Comparison of ENCODE assay signal across 38 mouse cellular contexts in the genomic region with DNA sequence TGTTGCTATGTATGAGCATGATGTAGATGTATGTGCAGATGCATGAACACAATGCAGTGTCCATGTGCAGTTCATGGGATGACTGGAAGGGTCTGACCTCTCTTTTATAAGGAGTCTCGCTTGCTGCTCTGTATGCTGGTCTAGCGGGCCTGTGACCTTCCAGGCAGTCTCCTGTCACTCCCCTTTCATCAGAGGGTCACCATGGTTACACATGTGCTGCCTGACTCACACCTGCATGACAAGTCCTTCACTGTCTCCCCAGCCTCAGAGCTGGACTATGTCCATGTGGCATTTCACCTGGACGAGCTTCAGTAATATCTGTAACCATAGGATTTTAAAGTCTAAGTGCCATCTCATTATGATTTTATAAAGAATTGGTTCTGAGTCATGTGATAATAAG. TPM values are rescaled to one million over a fixed set of nuclear protein-coding genes. Genes with fewer than 3 reads are reported as not detected.
DNase-seq lines count a peak whose midpoint lies in the region; ATAC-seq lines count a peak whose summit lies in the region.
"Had no signal": no experiment of that assay in that cellular context is flagged by ENCODE, and none has a peak within 500 bp of the region (broad histone marks: within the 10 kb centered on the region; RNA-seq: fewer than 3 reads in every experiment).

No protein-coding gene starts in this region.

- no peaks in the 10 kb centered on the region for H3K9me3 ChIP-seq in liver, embryonic 16.5 days (replicated peaks; ENCODE audit: control insufficient read depth, low read length)
- H3K9me3 ChIP-seq in liver, embryonic 11.5 days (ENCODE audit: control insufficient read depth, low read length) = no peaks in the 10 kb centered on the region
- no peaks in the 10 kb centered on the region for H3K9me3 ChIP-seq in intestine, embryonic 16.5 days (ENCODE audit: control insufficient read depth, low read length)
- no peaks in the 10 kb centered on the region for H3K9me3 ChIP-seq in midbrain, embryonic 11.5 days (ENCODE audit: control insufficient read depth, low read length)
- H3K9me3 ChIP-seq: forebrain, embryonic 13.5 days; kidney, embryonic 15.5 days; lung, embryonic 15.5 days; midbrain, embryonic 12.5 days; neural tube, embryonic 12.5 days had no signal

- no peak overlapping the region for H3K4me3 ChIP-seq in liver, embryonic 16.5 days (ENCODE audit: low read depth, low read length)
- H3K4me3 ChIP-seq in liver, embryonic 11.5 days (ENCODE audit: low read depth, low read length) = no peak overlapping the region
- H3K4me3 ChIP-seq in intestine, embryonic 16.5 days (ENCODE audit: low read length) = no peak overlapping the region
- H3K4me3 ChIP-seq in midbrain, embryonic 11.5 days (ENCODE audit: low read depth, low read length) = no peak overlapping the region
- H3K4me3 ChIP-seq: forebrain, embryonic 13.5 days; kidney, embryonic 15.5 days; lung, embryonic 15.5 days; midbrain, embryonic 12.5 days; myocyte; neural tube, embryonic 12.5 days had no signal

- no peak overlapping the region for H3K27ac ChIP-seq in liver, embryonic 16.5 days (ENCODE audit: low read length)
- H3K27ac ChIP-seq in liver, embryonic 11.5 days (ENCODE audit: low read depth, low read length) = no peak overlapping the region
- H3K27ac ChIP-seq in intestine, embryonic 16.5 days (ENCODE audit: low read length) = no peak overlapping the region
- no peak overlapping the region for H3K27ac ChIP-seq in midbrain, embryonic 11.5 days (ENCODE audit: low read depth, low read length)
- H3K27ac ChIP-seq: forebrain, embryonic 13.5 days; hindbrain, postnatal 0 days; kidney, embryonic 15.5 days; lung, embryonic 15.5 days; midbrain, embryonic 12.5 days; neural tube, embryonic 12.5 days had no signal

- H3K4me2 ChIP-seq in liver, embryonic 16.5 days (ENCODE audit: low read depth, low read length) = no peak overlapping the region
- no peak overlapping the region for H3K4me2 ChIP-seq in liver, embryonic 11.5 days
- H3K4me2 ChIP-seq in intestine, embryonic 16.5 days (ENCODE audit: low read depth, low read length) = no peak overlapping the region
- no peak overlapping the region for H3K4me2 ChIP-seq in midbrain, embryonic 11.5 days
- H3K4me2 ChIP-seq: forebrain, embryonic 13.5 days; kidney, embryonic 15.5 days; lung, embryonic 15.5 days; midbrain, embryonic 12.5 days; neural tube, embryonic 12.5 days had no signal

- ATAC-seq in liver, embryonic 16.5 days (ENCODE audit: low read depth) = 0 out of 2 replicates have a peak, but pooled peaks have one; percentile 17
- no peak for ATAC-seq in liver, embryonic 11.5 days (replicated peaks; ENCODE audit: low FRiP score)
- peak; percentile 72 for ATAC-seq in intestine, embryonic 16.5 days
- no peak for ATAC-seq in midbrain, embryonic 11.5 days (ENCODE audit: low FRiP score)
- ATAC-seq: CD4-positive, CD25-positive, alpha-beta regulatory T cell, adult 4 months; forebrain, embryonic 13.5 days; hindbrain, postnatal 0 days had no signal

- no peak for DNase-seq in liver, embryonic 11.5 days (ENCODE audit: low spot score)
- DNase-seq in adrenal gland, postnatal 10 days = peak; percentile 40
- DNase-seq in midbrain, embryonic 11.5 days (ENCODE audit: low spot score, missing footprints) = no peak
- DNase-seq in right cerebral cortex, postnatal 14 days = no peak
- DNase-seq in cerebellum, adult 9-10 months = no peak
- DNase-seq: cerebellum, adult 2 months; cerebellum, postnatal 25 days; gastrocnemius, postnatal 14 days; heart, postnatal 14 days; kidney, adult 11 months; kidney, postnatal 25 days; right cerebral cortex, adult 18-20 months; right cerebral cortex, postnatal 4 days; thymus, postnatal 4 days had no signal

- WGBS in liver, embryonic 16.5 days (ENCODE audit: insufficient replicate concordance) = 74% methylated on average over 3 of the region's 3 CpGs
- 83% methylated on average over 3 of the region's 3 CpGs for WGBS in liver, embryonic 11.5 days
- WGBS in intestine, embryonic 16.5 days = 78% methylated on average over 3 of the region's 3 CpGs
- 68% methylated on average over 3 of the region's 3 CpGs for WGBS in midbrain, embryonic 11.5 days

- no peaks in the 10 kb centered on the region for H3K36me3 ChIP-seq in liver, embryonic 16.5 days (ENCODE audit: control insufficient read depth, insufficient read depth)
- no peaks in the 10 kb centered on the region; the same call in 1 of the 2 replicates for H3K36me3 ChIP-seq in liver, embryonic 11.5 days (ENCODE audit: control insufficient read depth, insufficient read depth, low read length)
- no peaks in the 10 kb centered on the region for H3K36me3 ChIP-seq in intestine, embryonic 16.5 days (ENCODE audit: control insufficient read depth, insufficient read depth, low read length)
- no peaks in the 10 kb centered on the region for H3K36me3 ChIP-seq in midbrain, embryonic 11.5 days (ENCODE audit: control insufficient read depth, insufficient read depth, low read length)
- H3K36me3 ChIP-seq: lung, embryonic 15.5 days; neural tube, embryonic 12.5 days had no signal

- peaks cover 3% of the 10 kb centered on the region for H3K4me1 ChIP-seq in liver, embryonic 16.5 days (ENCODE audit: control insufficient read depth, low read depth, low read length)
- peaks cover 5% of the 10 kb centered on the region for H3K4me1 ChIP-seq in liver, embryonic 11.5 days (replicated peaks; ENCODE audit: control insufficient read depth, insufficient read depth, low read length)
- H3K4me1 ChIP-seq in intestine, embryonic 16.5 days (ENCODE audit: control insufficient read depth, insufficient read depth, low read length) = peaks cover 13% of the 10 kb centered on the region
- H3K4me1 ChIP-seq in midbrain, embryonic 11.5 days (ENCODE audit: control insufficient read depth, insufficient read depth, low read length) = no peaks in the 10 kb centered on the region
- H3K4me1 ChIP-seq: neural tube, embryonic 12.5 days had no signal

- no peak overlapping the region for H3K9ac ChIP-seq in liver, embryonic 16.5 days (ENCODE audit: low read depth, low read length)
- no peak overlapping the region for H3K9ac ChIP-seq in liver, embryonic 11.5 days (ENCODE audit: low read depth, low read length)
- no peak overlapping the region for H3K9ac ChIP-seq in intestine, embryonic 16.5 days (ENCODE audit: low read depth, low read length)
- H3K9ac ChIP-seq in midbrain, embryonic 11.5 days (ENCODE audit: low read length) = no peak overlapping the region
- H3K9ac ChIP-seq: forebrain, embryonic 13.5 days; kidney, embryonic 15.5 days; lung, embryonic 15.5 days; midbrain, embryonic 12.5 days; neural tube, embryonic 12.5 days had no signal

- no peaks in the 10 kb centered on the region for H3K27me3 ChIP-seq in liver, embryonic 16.5 days (ENCODE audit: control insufficient read depth, insufficient read depth, low read depth, low read length)
- H3K27me3 ChIP-seq in liver, embryonic 11.5 days (replicated peaks; ENCODE audit: control insufficient read depth, insufficient read depth, low read length) = no peaks in the 10 kb centered on the region
- H3K27me3 ChIP-seq in intestine, embryonic 16.5 days (replicated peaks; ENCODE audit: control insufficient read depth, insufficient read depth, low read length) = no peaks in the 10 kb centered on the region
- H3K27me3 ChIP-seq in midbrain, embryonic 11.5 days (ENCODE audit: control insufficient read depth, insufficient read depth, low read length) = no peaks in the 10 kb centered on the region
- H3K27me3 ChIP-seq: forebrain, embryonic 13.5 days; kidney, embryonic 15.5 days; lung, embryonic 15.5 days; midbrain, embryonic 12.5 days; neural tube, embryonic 12.5 days had no signal

RNA-seq across cellular contexts. Expression of a gene that starts 34.0 kb away (rescaled TPM):
- polyA plus RNA-seq in liver, embryonic 16.5 days (2015; fragmentation: Nextera tagmentation; extraction: Ambion mirVana) = 10.2 and 13.3 TPM in 2 replicates
- polyA plus RNA-seq in liver, embryonic 11.5 days (2014; fragmentation: Nextera tagmentation; extraction: Ambion mirVana) = 25.4 and 33.8 TPM in 2 replicates
- 100 to 1,000 TPM; 119 to 123 TPM for total RNA-seq in adrenal gland, postnatal 10 days (2021)
- 17.7 and 18.3 TPM in 2 replicates for polyA plus RNA-seq in intestine, embryonic 16.5 days (2015; fragmentation: Nextera tagmentation; extraction: Ambion mirVana)
- 27.0 and 27.7 TPM in 2 replicates for polyA plus RNA-seq in midbrain, embryonic 11.5 days (2014; fragmentation: Nextera tagmentation; extraction: Ambion mirVana)

RNA-seq across cellular contexts. Expression of a gene that starts 43.9 kb away (rescaled TPM):
- 4.3 and 5.9 TPM in 2 replicates for polyA plus RNA-seq in liver, embryonic 16.5 days (2015; fragmentation: Nextera tagmentation; extraction: Ambion mirVana)
- 1.1 and 1.4 TPM in 2 replicates for polyA plus RNA-seq in liver, embryonic 11.5 days (2014; fragmentation: Nextera tagmentation; extraction: Ambion mirVana)
- total RNA-seq in adrenal gland, postnatal 10 days (2021) = 10 to 100 TPM; 10.9 to 22.9 TPM
- polyA plus RNA-seq in intestine, embryonic 16.5 days (2015; fragmentation: Nextera tagmentation; extraction: Ambion mirVana) = not detected in 2 replicates
- polyA plus RNA-seq in midbrain, embryonic 11.5 days (2014; fragmentation: Nextera tagmentation; extraction: Ambion mirVana) = not detected in 2 replicates
- total RNA-seq: gastrocnemius, postnatal 14 days; granulocyte monocyte progenitor cell, adult 5-6 weeks; heart, postnatal 14 days; hindbrain, postnatal 0 days; layer of hippocampus, adult 18-20 months; layer of hippocampus, postnatal 10 days; left cerebral cortex, adult 18-20 months; left cerebral cortex, postnatal 14 days; megakaryocyte, adult 5-6 weeks; midbrain, postnatal 0 days had no signal
- polyA plus RNA-seq: brain, embryonic 14.5 days; CD4-positive, CD25-positive, alpha-beta regulatory T cell, adult 4 months; cerebellum, adult 2 months; embryonic facial prominence, embryonic 11.5 days; forebrain, embryonic 13.5 days; heart, embryonic 14.5 days; hindbrain, embryonic 11.5 days; hindbrain, postnatal 0 days; midbrain, embryonic 12.5 days; midbrain, postnatal 0 days; myocyte; neural tube, embryonic 12.5 days; spleen, adult 2 months; thymus, postnatal 0 days had no signal

RNA-seq across cellular contexts. Expression of a gene that starts 59.9 kb away (rescaled TPM):
- 0.78 and 0.99 TPM in 2 replicates for polyA plus RNA-seq in liver, embryonic 16.5 days (2015; fragmentation: Nextera tagmentation; extraction: Ambion mirVana)
- polyA plus RNA-seq in liver, embryonic 11.5 days (2014; fragmentation: Nextera tagmentation; extraction: Ambion mirVana) = 0.04 and 0.09 TPM in 2 replicates
- total RNA-seq in adrenal gland, postnatal 10 days (2021) = 1 to 10 TPM; 1.2 to 6.6 TPM
- polyA plus RNA-seq in intestine, embryonic 16.5 days (2015; fragmentation: Nextera tagmentation; extraction: Ambion mirVana) = not detected in 2 replicates
- polyA plus RNA-seq in midbrain, embryonic 11.5 days (2014; fragmentation: Nextera tagmentation; extraction: Ambion mirVana) = not detected in 2 replicates
- total RNA-seq: gastrocnemius, postnatal 14 days; granulocyte monocyte progenitor cell, adult 5-6 weeks; heart, postnatal 14 days; hindbrain, postnatal 0 days; layer of hippocampus, adult 18-20 months; layer of hippocampus, postnatal 10 days; midbrain, postnatal 0 days had no signal
- polyA plus RNA-seq: brain, embryonic 14.5 days; CD4-positive, CD25-positive, alpha-beta regulatory T cell, adult 4 months; cerebellum, adult 2 months; embryonic facial prominence, embryonic 11.5 days; heart, embryonic 14.5 days; hindbrain, postnatal 0 days; kidney, embryonic 15.5 days; lung, embryonic 15.5 days; midbrain, embryonic 12.5 days; midbrain, postnatal 0 days; neural tube, embryonic 12.5 days; spleen, adult 2 months; testis, adult 2 months; thymus, postnatal 0 days had no signal

Comparison
In these comparisons a context has a peak if more than half of its experiments do, and no peak if none do; other contexts are left out.
1. ATAC-seq: peak in liver, embryonic 16.5 days (single experiment) and intestine, embryonic 16.5 days (single experiment); none in liver, embryonic 11.5 days (single experiment) and midbrain, embryonic 11.5 days (single experiment).